Mouse (Mus musculus) retina, adult 2 months (tissue): ENCODE results near the gene Gm49711.
"Not testable (repeated sequence)": the region's sequence is repeated elsewhere in the genome, so short reads cannot be mapped to it uniquely, and the experiment has no call there.

ENCODE experiments used
- DNase-seq: peaks from one replicate; pipeline ENCODE4 v3.0.0-alpha.2; 2012; ENCODE audit warnings: low read depth, low spot score

The Gm49711 gene

DNA sequence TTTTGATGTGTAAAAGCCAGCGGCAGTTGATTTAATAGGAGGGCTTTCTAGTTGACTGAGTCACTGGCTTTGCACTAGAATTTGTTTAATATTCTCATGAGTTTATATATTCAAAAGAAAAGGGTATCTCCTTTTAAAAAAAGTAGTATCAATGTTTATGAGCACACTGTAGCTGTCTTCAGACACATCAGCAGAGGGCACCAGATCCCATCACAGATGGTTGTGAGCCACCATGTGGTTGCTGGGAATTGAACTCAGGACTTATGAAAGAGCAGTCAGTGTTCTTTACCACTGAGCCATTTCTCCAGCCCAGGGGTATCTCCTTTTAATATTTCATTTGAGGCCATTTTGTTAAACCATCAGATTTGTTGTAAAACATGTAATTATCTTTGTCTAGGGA lies 4.7 kb downstream of the Gm49711 start:
- DNase-seq = no peak

- no peak for DNase-seq
Observed at GRCm38 (mm10) chr16:92064801-92065200, 6.7 kb downstream of the Gm49711 start.

- no peak for DNase-seq
Observed at GRCm38 (mm10) chr16:92070338-92070737, 12.2 kb downstream of the Gm49711 start.

GRCm38 (mm10) chr16:92076797-92077196 lies 18.7 kb downstream of the Gm49711 start:
- no peak for DNase-seq

DNA sequence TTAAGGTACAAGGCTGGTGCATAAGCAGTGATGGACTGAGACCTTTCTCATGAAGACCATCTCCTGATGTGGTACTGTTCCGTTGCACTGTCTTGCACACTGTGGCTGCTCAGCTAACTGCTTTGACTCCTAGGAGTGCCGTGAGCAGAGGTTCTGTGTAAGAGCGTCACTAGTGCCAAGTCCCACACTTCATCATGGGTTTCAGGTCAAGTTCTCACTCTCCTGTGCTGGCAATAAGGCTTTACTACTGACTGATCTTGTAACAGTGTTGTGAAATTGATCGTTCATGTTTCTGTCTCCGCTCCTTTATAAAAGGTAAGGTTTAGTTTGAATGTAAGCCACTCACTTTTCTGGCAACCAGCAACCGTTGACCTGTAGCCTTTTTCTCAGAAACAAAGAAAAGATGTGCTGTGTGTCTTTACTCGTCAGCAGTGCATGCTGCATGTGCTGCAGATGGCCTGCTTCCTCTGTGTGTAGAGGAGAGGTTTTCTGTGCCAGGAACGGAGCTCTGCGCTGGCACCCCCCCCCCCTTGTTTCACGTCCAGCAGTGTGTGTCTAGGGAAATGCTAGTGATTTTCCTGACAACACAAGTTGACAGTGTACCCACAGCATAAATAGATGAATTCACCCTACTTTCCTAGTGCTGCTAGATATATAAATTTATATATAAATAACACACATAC lies 25.8 kb downstream of the Gm49711 start:
- no peak for DNase-seq

DNA sequence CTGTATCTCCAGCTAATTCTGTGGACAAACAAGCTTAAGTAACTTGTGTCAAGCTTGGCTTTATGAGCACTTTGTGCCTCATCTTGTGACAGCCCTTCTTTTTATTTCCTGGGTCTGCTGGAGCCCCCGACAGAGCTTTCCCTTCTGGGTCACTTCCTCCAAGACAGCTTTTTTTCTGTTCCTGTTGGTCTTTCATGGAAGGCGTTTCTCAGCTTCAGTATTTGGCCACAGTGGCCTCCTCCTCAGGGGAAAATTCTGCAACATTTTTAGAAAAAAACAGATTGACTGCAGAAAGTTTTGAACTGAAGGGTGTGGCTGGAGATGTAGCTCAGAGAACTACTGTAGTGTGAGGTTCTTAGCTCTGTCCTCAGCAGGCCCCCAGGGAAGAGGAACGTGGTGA lies 31.1 kb downstream of the Gm49711 start:
- DNase-seq = no peak

DNA sequence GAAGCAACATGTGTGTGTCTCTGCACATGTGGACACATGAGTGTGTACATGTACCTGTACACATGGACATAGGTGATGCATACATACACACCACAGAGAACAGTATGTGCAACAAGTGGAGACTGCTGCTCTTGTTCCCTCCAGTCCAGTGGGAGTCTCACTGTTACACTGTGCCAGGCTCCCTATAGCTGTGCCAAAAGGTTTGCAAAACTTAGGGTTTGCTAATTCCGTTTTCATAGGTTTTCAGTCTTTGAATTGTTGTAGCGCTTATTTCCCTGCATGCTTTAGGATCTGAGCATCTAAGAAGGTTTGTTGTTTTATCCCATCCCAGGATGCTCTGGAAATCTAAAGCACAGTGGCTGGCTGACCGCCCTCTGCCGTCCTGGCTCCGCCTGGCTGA lies 33.8 kb downstream of the Gm49711 start:
- no peak for DNase-seq

DNA sequence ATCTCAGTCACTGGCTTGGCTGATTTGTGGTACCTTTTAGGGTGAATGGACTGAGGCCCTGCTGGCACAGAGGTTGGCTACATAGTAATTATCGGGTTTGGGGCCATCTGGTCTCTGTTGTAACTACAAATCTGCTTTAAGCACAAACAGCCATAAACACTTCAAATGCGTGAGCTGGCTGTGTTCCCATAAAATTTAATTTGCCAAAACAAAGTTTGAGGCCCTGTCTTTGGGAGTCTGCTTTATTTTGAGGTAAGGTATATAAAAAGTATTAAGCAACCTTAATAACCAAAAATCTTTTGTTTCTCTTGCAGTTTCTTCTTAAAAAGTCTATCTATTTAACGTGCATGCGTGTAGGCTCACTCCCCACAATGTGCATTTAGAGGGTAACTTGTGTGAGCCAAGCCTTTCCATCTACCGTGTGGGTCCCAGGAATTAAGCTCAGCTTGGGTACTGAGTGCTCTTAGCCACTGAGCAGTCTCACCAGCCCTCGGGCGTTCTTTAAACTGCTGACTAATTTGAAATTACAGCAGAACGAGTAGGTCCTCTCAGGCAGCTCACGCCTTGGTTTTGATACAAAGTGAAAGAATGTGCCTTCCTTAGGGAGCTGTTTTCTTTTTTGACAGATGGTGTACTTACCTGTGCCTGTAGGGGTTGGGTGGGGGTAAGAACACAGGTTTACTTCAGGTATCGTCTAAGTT lies 40.4 kb downstream of the Gm49711 start:
- DNase-seq = no peak

DNA sequence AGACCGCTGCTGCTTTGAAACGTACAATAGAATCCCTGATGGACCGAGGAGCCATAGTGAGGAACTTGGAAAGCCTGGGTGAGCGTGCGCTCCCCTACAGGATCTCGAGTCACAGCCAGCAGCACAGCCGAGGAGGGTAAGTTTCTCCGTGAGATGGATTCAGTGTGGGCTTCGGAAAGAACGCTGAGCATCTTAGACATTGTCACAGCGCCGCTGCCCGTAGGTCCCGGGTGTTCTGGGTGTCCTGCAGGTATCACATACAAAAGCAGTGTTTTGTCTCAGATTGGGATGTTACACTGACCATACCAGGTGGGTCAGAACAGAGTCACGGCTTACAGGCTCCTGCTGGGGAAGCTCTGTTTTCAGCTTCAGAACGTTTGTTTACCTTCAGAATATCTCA lies 41.5 kb downstream of the Gm49711 start:
- DNase-seq = no peak

GRCm38 (mm10) chr16:92100111-92100510 lies 42.0 kb downstream of the Gm49711 start:
- DNase-seq = no peak

DNA sequence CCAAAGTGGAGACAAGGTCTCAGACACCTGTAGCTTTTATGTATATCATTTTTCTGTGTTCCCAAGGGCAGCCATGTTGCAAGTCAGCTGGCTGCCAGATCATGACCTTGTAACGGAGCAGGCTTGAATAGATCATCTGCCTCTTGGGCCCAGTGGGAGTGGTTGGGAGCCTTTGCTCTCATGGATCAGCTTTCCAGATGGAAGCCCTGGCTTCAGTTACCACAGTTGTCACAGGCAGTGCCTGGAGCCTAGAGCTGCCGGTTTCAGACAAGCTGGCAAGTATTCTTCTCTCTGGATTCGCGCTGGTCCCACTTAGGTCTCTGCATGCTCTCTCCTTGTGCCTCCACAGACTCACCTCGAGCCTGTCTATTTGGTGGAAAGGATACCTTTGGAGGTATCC lies 44.0 kb downstream of the Gm49711 start:
- no peak for DNase-seq

- not testable (repeated sequence) for DNase-seq
Observed at GRCm38 (mm10) chr16:92102931-92103330, 44.8 kb downstream of the Gm49711 start.

DNA sequence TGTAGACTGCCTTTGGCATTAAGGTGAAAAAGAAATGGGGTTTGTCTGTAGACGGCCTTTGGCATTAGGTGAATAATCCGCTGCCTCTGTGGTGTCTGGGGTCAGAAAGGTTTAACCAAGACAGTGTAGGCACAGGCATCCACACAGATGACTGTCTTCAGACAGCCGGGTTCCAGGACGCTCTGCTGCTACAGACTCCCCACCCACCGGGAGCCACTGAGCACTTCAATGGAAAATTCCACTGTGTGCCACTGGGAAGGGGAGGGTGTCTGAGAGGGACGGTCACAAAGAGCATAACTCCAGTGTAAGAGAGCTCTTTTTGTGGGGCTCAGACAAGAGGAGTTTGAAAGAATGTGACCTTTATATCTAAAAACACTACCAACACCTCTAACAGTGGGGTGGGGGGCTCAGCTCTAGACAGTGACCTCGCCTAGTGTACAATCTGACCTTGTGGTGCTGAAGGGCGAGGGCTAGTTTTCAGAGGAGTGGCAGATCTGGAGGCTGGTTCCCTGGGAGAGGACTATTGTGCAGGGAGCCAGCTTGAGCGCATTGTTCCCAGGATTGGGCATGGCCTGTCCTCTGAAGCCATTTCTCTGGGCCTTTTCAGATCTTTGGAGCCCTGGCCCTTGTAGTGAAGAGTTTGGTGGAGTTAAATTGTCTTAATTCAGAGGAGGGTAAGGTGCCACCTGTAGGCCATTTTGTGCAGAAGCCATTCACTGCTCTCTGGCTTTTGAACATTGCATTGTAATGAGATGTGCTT lies 45.6 kb downstream of the Gm49711 start:
- no peak for DNase-seq

DNA sequence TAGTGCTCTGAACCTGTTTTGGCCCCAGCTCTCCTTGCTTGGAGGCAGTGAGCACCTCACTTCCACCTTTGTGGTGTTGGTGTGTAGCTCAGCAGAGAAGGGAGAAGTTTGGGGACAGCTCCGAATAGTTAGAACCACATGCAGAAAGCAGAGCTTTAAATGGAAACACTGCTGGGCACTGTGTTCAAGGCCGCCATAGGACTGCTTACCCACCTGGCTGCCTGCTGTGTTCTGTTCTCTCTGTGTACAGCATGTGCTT lies 46.1 kb downstream of the Gm49711 start:
- no peak for DNase-seq

- no peak for DNase-seq
Observed at GRCm38 (mm10) chr16:92104951-92105350, 46.8 kb downstream of the Gm49711 start.

GRCm38 (mm10) chr16:92105631-92106030 lies 47.5 kb downstream of the Gm49711 start:
- no peak for DNase-seq

DNA sequence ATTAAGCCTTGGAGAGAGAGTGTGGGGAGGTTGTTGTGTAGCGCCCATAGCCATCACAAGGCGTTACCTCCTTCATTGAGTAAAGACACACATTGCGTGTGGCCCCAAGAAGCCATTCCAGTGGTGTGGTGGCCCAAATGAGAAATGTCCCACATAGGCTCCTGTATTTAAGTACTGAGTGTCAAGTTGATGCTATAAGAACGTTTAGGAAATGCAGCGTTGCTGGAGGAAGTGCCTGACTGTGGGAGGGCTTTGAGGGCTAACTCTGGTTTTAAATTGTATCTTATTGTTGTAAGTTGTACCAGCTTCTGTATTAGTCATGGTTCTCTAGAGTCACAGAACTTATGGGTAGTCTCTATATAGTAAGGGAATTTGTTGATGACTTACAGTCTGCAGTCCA lies 49.2 kb downstream of the Gm49711 start:
- DNase-seq = no peak

DNA sequence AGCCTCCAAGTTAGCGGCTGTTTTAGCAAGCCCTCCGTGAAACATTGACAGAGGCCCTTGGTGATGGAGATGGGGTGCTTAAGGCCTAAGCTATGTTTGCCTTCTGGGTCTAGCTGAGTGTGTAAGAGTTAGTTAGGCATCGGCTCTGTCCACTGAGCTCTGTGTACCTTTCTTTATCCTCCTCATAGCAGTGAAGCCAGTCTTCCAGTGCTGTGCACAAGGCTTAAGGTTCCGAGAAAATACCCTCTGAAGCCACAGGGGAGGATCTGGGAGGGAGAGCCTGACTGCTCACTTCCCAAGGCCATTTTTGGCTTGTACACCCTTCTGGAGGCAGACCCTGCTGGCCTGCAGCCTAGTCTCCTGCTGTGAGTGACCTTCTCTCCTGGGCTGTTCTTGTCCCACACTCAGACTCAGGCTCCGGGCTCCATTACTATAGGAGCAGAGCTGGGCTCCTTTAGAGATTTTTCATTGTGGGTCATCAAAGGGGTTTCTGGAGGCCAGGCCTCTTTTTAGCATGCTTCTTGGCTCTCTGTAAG lies 56.7 kb downstream of the Gm49711 start:
- DNase-seq = no peak

- no peak for DNase-seq
Observed at GRCm38 (mm10) chr16:92115611-92116421, 57.7 kb downstream of the Gm49711 start.

DNA sequence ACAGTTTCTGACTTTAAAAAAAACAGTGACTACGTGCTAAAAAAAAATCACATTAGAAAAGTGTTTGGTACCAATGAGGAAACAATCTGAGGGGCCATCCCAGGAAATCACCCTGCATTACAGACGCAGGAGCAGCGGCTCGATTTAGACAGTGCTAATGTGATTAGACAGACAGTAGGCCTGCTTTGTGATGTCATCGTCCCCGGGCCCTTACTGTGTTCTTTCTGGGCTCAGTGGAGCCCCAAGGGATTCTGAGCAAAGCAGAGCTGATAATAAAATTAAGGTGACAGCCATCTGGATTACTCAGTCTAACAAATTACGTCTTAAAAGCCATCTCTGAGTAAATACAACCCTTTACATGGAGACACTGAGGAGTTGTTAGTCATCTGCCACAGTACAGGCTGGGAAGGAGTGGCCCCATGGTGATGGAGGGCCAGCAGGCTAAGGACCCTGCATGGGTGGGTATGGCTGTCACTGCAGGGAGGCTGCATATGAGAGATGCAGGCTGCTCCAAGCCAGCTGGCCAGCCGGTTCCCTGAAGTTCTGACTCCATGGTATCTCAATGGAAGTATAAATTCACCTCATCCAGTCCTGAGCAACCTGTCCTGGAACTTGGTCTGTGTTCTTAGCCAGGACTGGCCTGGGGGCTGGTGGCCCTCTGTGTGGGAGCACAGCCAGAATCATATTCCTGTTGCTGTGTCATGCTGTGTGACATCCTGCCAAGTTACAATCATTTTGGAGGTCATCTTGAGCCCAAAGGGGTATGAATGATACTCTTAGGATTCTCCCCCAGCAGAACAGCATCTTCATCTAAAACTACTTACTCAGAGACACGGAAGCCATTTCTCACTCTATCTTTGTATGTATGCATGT lies 59.5 kb downstream of the Gm49711 start:
- no peak for DNase-seq

DNA sequence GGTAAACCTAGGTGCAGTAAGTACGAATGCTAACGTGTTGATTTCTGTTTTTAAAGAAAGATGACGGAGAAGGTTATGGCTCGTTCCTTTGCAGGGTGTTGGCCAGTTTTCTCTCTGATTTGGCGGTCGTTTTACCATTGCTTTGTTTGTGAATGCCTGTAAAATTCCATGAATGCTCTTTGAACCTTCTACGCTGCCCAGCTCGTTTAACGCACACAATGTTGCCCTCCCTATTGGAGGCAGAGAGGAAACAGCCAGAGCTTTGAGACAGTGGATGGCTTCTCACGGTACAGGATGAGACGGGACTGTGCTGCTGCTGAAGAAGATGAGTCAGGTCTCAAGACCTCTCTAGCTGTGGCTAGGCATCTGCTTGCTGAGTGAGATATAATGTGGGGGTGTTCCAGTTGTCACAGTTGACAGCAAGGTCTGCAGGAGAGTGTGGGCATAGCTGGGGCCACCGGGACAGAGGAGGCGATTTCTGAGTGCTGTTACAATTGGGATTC lies 60.9 kb downstream of the Gm49711 start:
- no peak for DNase-seq
